Mouse (Mus musculus) hindbrain, embryonic 16.5 days (tissue): ENCODE data around the gene Zfp40. TPM values are rescaled to one million over a fixed set of nuclear protein-coding genes. Genes with fewer than 3 reads are reported as not detected.
"Not testable (repeated sequence)": the region's sequence is repeated elsewhere in the genome, so short reads cannot be mapped to it uniquely, and the experiment has no call there.

Experiments
- ATAC-seq: fragments of 200-750 bp; cut with Nextera tagmentation; 2 replicates; pipeline ENCODE4 v1.8.0; 2017; ENCODE audit warnings: moderate TSS enrichment, moderate library complexity
- H3K27ac ChIP-seq: fragments of 300-500 bp; sonication (generic); 2 replicates; pipeline ENCODE4 v1.5.1; 2014; ENCODE audit warnings: low read depth, mild to moderate bottlenecking, control low read depth, low read length, moderate library complexity
- H3K27me3 ChIP-seq: fragments of 300-500 bp; sonication (generic); replicated peaks from 2 replicates; pipeline ENCODE4 v1.6.1; 2014; ENCODE audit warnings: low read length; ENCODE audit not compliant: control insufficient read depth, insufficient read depth
- H3K36me3 ChIP-seq: fragments of 300-500 bp; sonication (generic); 2 replicates; pipeline ENCODE4 v1.6.1; 2014; ENCODE audit warnings: mild to moderate bottlenecking, low read length, moderate library complexity, mixed read lengths; ENCODE audit not compliant: control insufficient read depth, insufficient read depth
- H3K4me1 ChIP-seq: fragments of 300-500 bp; sonication (generic); 2 replicates; pipeline ENCODE4 v1.6.1; 2014; ENCODE audit warnings: low read depth, low read length; ENCODE audit not compliant: control insufficient read depth, insufficient read depth
- H3K4me2 ChIP-seq: fragments of 300-500 bp; sonication (generic); 2 replicates; pipeline ENCODE4 v1.6.1; 2014; ENCODE audit warnings: mild to moderate bottlenecking, low read length, control low read depth, moderate library complexity
- H3K4me3 ChIP-seq: fragments of 300-500 bp; sonication (generic); 2 replicates; pipeline ENCODE4 v1.5.1; 2014; ENCODE audit warnings: mild to moderate bottlenecking, low read length, control low read depth, moderate library complexity
- H3K9ac ChIP-seq: fragments of 300-500 bp; sonication (generic); 2 replicates; pipeline ENCODE4 v1.6.1; 2014; ENCODE audit warnings: low read depth, mild to moderate bottlenecking, control low read depth, low read length, moderate library complexity
- H3K9me3 ChIP-seq: fragments of 300-500 bp; sonication (generic); 2 replicates; pipeline ENCODE4 v1.6.1; 2014; ENCODE audit warnings: mild to moderate bottlenecking, low read length, moderate library complexity; ENCODE audit not compliant: control insufficient read depth
- WGBS: fragments of 180-500 bp; shearing (Covaris S2); extraction: QIAGEN DNeasy Blood & Tissue Kit; methylation state at CpG from one replicate; pipeline ENCODE4 v1.1.7; 2014; 5-methylcytosine and 5-hydroxymethylcytosine counted together
- polyA plus RNA-seq: library from polyadenylated mRNA; unstranded; fragments of >200 nt; fragmentation: Nextera tagmentation; extraction: Ambion mirVana; gene quantifications from 2 replicates; pipeline ENCODE4 v1.2.1, GENCODE M21; 2015

Gene Zfp40
- 26.3 and 27.3 TPM in 2 replicates for polyA plus RNA-seq

DNA sequence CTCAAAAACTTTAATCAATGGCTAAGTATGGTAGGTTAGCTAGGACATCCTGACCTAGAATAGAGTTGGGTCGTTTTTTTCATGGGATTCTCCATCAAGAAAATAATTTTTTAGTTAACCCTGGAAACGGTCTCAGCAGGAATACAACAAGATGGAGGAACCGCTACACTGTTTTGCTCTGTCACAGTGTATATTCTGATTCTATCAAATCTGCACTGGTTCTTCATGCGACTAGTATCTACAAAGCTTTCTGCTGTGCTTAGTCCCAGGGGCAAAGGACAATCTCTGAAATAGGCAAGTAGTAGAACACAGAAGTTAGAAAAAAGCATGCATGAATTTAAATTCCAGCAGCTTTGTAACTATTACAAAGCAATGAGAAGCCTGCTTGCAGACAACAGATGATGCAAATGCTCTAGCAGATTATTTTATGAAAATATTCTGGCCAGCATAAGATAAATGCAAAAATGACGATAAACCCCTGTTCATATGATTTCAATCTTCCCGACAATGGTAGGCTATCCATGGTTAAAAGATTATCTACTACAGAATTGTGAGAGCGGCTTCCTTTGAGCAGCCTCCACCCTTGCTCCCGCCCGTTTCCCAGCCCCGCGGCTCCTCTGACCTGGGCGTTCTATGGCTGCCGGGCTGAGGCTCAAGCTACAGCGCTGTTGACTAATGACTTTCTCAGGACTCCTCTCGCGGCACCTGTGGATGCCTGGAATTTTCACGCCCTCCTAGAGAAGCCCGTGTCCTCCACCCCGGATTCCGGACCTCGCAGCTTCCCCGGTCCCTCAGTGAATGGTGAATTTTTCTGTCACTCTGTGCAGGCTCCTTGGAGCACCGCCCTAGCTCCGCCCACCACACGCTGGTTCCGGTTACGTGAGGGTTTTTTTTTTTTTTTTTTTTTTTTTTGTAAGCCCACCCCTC is at the start of gene Zfp40:
Zfp40 (minus strand) TSS at position 800 of the 927 bp plus-strand sequence.
- Histone ChIP-seq H3K4me3 (peak within 1 kb of the TSS; percentile 74), H3K4me2 (peak within 1 kb of the TSS; percentile 83), H3K4me1 (peaks cover 10% of the 10 kb centered on the region), H3K27me3 (no peaks in the 10 kb centered on the region), H3K36me3 (no peaks in the 10 kb centered on the region), H3K27ac (peak within 1 kb of the TSS; percentile 83), H3K9me3 (no peaks in the 10 kb centered on the region), H3K9ac (peak within 1 kb of the TSS; percentile 75)
- 1% methylated on average over 27 of the region's 27 CpGs for WGBS
- ATAC-seq: peak; percentile 100

- WGBS: 91% methylated on average over 2 of the region's 2 CpGs
- no peak overlapping the region for H3K9ac ChIP-seq
- no peak overlapping the region for H3K27ac ChIP-seq
- no peaks in the 10 kb centered on the region for H3K27me3 ChIP-seq
- no peaks in the 10 kb centered on the region for H3K36me3 ChIP-seq
- no peak for ATAC-seq
- H3K9me3 ChIP-seq: no peaks in the 10 kb centered on the region
- no peak overlapping the region for H3K4me2 ChIP-seq
- no peak overlapping the region for H3K4me3 ChIP-seq
- no peaks in the 10 kb centered on the region for H3K4me1 ChIP-seq
These were observed 25.3 kb upstream of the Zfp40 start for GRCm38 (mm10) chr17:23218320-23218719.

DNA sequence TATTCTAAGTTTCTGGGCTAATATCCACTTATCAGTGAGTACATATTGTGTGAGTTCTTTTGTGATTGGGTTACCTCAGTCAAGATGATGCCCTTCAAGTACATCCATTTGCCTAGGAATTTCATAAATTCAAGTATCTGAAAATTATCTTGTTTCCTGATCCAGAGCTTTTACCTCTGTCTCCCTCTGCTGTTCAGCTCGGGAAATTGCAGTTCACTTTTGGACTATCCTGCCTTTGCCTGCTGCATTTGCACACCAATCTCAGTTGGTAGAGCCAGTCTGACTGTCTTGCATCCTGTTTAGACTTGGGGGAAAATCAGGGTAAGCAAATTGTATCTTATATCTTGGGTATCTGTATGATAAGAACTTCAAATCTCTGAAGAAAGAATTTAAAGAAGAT is 6.8 kb upstream of the Zfp40 start:
- WGBS: 3% methylated on average over 1 of the region's 1 CpGs
- H3K4me3 ChIP-seq, H3K27me3 ChIP-seq, H3K9me3 ChIP-seq, H3K4me2 ChIP-seq, H3K36me3 ChIP-seq, H3K9ac ChIP-seq, H3K27ac ChIP-seq, H3K4me1 ChIP-seq, ATAC-seq: not testable (repeated sequence)

DNA sequence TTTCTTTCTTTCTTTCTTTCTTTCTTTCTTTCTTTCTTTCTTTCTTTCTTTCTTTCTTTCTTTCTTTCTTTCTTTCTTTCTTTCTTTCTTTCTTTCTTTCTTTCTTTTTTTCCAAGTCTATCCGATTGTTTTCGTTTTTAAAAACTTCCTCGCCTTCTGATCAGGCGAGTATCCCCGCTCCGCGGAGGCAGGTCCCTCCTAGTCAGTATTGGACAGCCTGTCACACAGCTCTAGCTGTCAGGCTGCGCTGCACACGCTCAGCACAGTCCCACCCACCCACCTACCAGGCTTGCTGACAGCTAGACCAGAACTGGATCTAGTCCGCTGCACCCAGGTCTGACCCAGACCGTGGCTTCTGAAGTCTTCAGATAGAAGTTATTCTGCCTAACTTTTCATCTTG is 389 bp upstream of the Zfp40 start:
- Histone ChIP-seq H3K9me3 (no peaks in the 10 kb centered on the region), H3K4me1 (peaks cover 10% of the 10 kb centered on the region), H3K36me3 (no peaks in the 10 kb centered on the region), H3K9ac (peak overlapping the region; percentile 65), H3K27me3 (no peaks in the 10 kb centered on the region), H3K4me3 (peak overlapping the region; percentile 52), H3K4me2 (peak overlapping the region; percentile 83), H3K27ac (peak overlapping the region; percentile 70)
- peak; percentile 92 for ATAC-seq
- under 1% methylated on average over 11 of the region's 11 CpGs for WGBS

- ATAC-seq: no peak
- H3K27me3 ChIP-seq: no peaks in the 10 kb centered on the region
- no peak overlapping the region for H3K27ac ChIP-seq
- peaks cover 10% of the 10 kb centered on the region for H3K4me1 ChIP-seq
- 74% methylated on average over 2 of the region's 2 CpGs for WGBS
- H3K4me3 ChIP-seq: no peak overlapping the region
- H3K9me3 ChIP-seq: no peaks in the 10 kb centered on the region
- H3K36me3 ChIP-seq: peaks cover 20% of the 10 kb centered on the region
- no peak overlapping the region for H3K9ac ChIP-seq
- no peak overlapping the region for H3K4me2 ChIP-seq
These were observed 5.4 kb downstream of the Zfp40 start for GRCm38 (mm10) chr17:23187680-23188079.

Other genes starting within 250 kb of the Zfp40 start
- not detected in 2 replicates for gene Vmn2r-ps130, start 132.1 kb downstream of the Zfp40 start, polyA plus RNA-seq
- not detected in 2 replicates for gene Vmn2r114, start 119.3 kb upstream of the Zfp40 start, polyA plus RNA-seq
- not detected in 2 replicates for gene Vmn2r115, start 150.5 kb upstream of the Zfp40 start, polyA plus RNA-seq
- not detected in 2 replicates for gene Vmn2r116, start 191.4 kb upstream of the Zfp40 start, polyA plus RNA-seq